Mouse (Mus musculus) E14TG2a.4 (cell line): ENCODE measurements around the gene Haghl.

ENCODE experiments used
- CTCF ChIP-seq: conservative IDR thresholded peaks from 2 replicates; pipeline ENCODE4 v1.5.1; 2014; ENCODE audit warnings: low read length
- POU5F1 ChIP-seq: IDR thresholded peaks from 2 replicates; pipeline ENCODE4 v1.6.1; 2014; ENCODE audit warnings: low read length, borderline replicate concordance

GRCm38 (mm10) chr17:25755086-25755485 lies 30.4 kb downstream of the Haghl start:
- TF ChIP-seq CTCF (no peak), POU5F1 (no peak)
